Mouse (Mus musculus) gastrocnemius, postnatal 14 days (tissue): ENCODE data around the gene Cmtr2. TPM values are rescaled to one million over a fixed set of nuclear protein-coding genes. Genes with fewer than 3 reads are reported as not detected.
A peak's percentile ranks its signal among the peaks of the same experiment; 100 is the strongest.

ENCODE experiments used
- DNase-seq: peaks from one replicate; pipeline ENCODE4 v3.0.0; 2021; ENCODE audit warnings: mixed read lengths
- intact Hi-C: fragments of 180-260 bp; cut with DNase I; formaldehyde crosslinking; loops from one replicate; pipeline ENCODE4 v1.15.1; 2025; ENCODE audit warnings: low total_unique reads
- total RNA-seq, 2 experiments: library from RNA; stranded (reverse); gene quantifications; 2 replicates each; pipeline ENCODE4 v1.2.3; 2021

Cmtr2 gene
- total RNA-seq, 2 experiments from 2014 or later, result 2.6 to 3.4 TPM

DNA sequence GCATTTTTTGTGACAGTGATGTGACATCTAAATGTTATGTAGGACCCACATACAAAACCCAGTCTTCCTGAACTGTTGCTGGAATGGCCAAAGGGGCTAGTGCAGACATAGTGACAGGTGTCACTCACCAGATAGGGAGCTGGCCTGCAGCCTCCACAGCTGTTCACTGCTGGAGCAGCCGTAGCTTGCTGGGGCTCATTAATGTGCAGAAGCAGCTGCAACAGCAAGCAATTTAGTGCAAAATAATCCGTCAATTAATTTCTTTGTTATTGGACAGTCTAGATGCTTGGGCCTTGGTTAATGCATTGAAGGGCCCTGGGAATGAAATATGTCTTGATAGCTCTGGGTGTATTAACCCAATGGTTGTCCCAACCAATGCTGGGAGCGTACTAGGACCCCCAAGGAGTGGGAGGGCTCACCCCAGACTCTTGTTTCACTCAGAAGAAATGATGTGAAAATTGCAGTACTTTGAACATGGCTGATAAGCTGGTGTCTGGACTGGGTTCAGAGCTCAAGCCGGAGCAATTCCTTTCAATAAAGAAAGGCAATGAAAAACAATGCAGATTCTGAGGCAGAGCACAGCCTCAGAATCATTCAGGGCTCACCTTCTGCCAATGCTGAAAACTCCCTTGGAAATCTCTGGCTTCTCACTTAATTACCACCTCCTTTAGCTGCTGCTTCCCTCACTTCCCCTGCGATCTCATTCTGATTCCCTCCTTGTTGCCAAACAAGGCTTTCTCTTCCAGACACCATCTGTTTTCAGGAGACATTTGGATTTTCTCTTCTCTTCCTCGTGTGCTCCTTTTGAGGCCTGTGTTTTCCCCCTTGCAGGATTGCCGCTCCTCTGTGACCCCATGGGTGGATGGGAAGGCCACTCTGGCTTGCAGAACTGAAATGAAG, 27.1 kb downstream of the Cmtr2 start:
- intact Hi-C loops, result no loop called here

DNA sequence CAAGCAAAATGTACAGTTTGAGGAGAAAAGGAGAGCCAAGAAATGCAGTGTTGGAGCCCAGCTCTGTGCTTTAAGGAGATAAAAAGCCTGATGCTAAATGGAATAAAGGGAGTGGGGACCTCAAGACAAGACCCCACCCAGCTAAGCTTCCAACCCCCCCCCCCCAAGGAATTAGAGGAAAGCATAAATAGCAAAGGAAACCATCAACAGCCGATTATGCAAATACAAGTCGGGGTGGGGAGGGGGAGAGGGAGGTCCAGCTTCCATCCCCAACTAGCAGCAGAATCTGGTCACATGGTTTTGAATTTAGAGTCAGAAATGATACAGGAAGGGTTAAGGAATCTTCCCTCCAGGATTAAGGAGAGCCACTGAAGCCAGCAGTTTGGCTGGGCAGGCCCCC, 29.1 kb downstream of the Cmtr2 start:
- intact Hi-C loops, result no loop called here
- DNase-seq, result no peak

More for the DNA sequence above, 27.1 kb downstream of the Cmtr2 start:
- DNase-seq, result no peak

DNA sequence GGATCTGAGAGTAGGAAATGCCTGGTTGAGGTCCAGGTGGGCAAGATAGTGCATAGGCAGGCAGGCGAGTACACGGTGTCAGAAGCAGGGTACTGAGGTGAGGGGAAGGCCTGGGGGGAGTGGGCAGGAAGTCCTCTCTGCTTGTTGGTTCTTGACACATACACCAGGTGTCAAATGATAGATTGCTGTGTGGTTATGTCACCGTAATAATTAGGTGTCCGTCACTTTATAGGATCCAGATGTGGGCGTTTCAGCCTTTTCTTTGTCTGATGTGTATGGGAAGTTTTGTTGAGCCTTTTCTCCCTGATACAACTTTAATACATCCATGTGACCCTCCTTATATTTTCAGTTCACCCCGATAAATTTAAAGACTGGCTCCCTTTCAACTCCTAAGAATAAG, 31.8 kb downstream of the Cmtr2 start:
- intact Hi-C loops, result no loop called here
- no peak for DNase-seq

DNA sequence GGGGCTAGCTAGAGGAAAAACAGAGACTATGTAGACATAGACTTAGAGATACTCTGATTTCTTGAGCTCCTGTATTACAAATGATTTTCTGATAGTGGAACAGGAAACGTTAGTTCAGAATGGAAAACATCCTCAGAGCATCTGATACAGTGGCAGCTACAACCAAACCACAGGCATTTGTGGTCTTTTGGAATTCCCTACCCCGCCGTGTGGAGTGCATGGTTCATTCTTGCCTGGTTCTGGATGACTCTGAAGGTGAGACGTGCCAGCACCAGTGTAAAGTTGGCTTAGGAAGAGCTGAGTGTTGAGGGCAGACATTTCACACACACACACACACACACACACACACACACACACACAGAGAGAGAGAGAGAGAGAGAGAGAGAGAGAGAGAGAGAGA, 38.5 kb downstream of the Cmtr2 start:
- intact Hi-C loops, result no loop called here
- no peak for DNase-seq

DNA sequence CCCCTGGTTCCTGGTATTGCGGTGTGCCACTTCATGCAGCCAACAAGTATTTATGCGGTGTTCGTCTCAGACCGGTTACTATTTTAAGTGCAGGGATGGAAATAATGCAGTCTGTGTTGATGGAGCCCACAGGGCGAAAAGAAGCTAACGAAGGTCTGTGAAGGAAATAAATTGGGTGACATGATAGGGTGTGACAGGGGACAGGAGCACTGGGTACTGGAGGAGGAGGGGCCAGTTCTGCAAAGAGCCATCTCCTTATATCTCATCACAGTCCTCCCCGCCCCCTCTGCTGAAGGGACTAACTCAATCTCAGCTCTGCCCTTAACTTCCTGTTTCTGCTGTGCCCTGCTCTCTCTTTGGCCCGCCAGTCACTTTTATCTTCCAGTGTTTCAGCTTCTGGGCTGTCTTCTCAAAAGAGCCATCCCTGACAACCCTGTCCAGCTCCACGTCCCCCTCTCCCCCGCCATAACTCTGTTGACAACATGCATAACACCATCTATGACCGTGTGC, 50.4 kb downstream of the Cmtr2 start:
- intact Hi-C loops, result no loop called here
- no peak for DNase-seq

DNA sequence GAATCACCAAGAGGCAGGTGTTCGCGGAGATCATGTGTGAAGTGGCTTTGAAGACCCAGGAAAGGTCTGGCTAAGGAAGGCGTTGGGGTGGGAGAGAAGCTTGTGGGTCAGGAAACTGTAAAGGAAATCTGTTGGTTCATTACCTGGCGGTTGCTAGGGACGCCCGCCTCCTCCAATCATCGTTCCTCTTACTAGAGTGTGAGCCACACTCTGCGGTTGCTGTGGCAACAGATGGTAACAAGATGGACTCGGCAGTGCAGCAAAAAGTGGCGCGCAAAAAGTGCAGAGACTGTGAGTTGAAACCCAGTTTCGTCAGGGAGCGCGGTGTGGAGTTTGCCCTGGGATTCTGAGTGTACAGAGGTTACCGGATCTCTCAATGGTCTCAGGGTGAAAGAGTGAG, 51.3 kb downstream of the Cmtr2 start, which contains the start of gene Hydin:
TSS of gene Hydin (plus strand) at position 237 of the 400 bp plus-strand sequence.
- intact Hi-C loops, result no loop called here
- peak; percentile 14 for DNase-seq

DNA sequence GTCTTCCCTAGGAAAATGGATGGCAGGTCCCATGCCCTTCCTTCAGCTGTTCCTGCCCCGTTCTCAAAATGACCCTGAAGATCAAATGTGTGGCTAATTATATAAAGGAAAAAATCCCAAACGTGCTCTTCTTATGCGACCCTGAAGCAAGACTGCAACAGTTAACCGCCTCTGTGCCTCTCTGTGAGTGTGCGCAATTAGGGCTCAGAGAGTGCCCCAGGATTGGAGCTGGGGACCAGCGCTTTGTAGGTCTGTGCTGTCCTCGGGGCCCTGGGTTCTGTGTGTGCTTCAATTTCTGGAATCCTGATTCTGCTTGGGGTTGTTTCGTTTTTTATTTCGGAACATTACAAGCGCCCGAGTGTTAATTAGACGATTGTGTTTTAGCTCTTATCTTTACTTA, 51.8 kb downstream of the Cmtr2 start:
- no peak for DNase-seq

DNA sequence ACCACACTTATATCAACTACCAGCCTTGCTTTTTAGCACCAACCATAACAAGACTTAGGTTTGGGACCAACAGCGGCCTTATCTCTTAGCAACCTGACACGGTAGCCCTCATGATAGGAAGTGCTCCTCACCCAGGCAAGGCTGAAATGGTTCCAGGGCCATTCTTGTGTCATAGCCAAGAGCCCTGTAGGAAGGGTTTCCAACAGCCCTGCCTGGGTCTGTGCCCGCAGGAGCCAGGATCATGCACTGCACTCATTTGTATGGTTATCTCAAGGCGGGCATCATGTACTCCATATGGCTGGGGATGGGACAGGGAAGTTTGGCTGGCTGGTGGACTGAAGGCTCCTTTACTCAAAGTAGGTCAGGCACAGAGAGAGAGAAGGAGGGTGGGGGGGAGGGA, 55.2 kb downstream of the Cmtr2 start:
- intact Hi-C loops, result no loop called here
- no peak for DNase-seq

More for the DNA sequence above, 51.8 kb downstream of the Cmtr2 start:
- intact Hi-C loops, result no loop called here

DNA sequence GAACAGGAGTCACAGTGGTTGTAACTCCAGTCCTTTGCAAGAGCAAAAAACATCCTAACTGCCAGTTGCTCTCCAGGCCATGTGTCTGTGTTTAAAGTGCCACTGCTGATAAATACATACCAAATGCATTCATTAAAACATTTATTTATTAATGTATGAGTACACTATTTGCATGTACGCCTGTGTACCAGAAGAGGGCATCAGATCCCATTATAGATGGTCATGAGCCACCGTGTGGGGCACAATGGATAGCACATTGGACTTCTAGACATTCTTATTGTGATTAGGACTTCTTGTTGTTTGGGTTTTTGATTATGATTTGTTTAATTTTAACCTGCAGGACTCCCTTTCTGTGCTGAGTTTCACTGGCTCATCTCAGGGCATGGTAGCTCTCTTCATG, 57.9 kb downstream of the Cmtr2 start:
- intact Hi-C loops, result no loop called here
- DNase-seq, result no peak

Other genes starting within 250 kb of the Cmtr2 start
- gene Tat, start 225.2 kb upstream of the Cmtr2 start, total RNA-seq, result not detected
- not detected for gene Chst4, start 175.9 kb upstream of the Cmtr2 start, total RNA-seq
- 1 to 10 TPM; 5.6 to 6.3 TPM for gene Zfp612, start 135.9 kb upstream of the Cmtr2 start, total RNA-seq
- not detected for gene Gm21964, start 114.5 kb upstream of the Cmtr2 start, total RNA-seq
- gene Gm17720, start 112.9 kb upstream of the Cmtr2 start, total RNA-seq, result not detected
- under 1 TPM; 0.25 to 0.27 TPM for gene Calb2, start 47.5 kb upstream of the Cmtr2 start, total RNA-seq
- under 1 TPM; 0.07 to 0.08 TPM for gene Hydin, start 51.3 kb downstream of the Cmtr2 start, total RNA-seq